Mouse (Mus musculus) kidney, postnatal 14 days (tissue): ENCODE measurements around the gene Olfr1051.
"Not testable (repeated sequence)": the region's sequence is repeated elsewhere in the genome, so short reads cannot be mapped to it uniquely, and the experiment has no call there.

Experiments
- DNase-seq: peaks from one replicate; pipeline ENCODE4 v3.0.0; 2022; ENCODE audit warnings: mixed read lengths

Olfr1051 gene

DNA sequence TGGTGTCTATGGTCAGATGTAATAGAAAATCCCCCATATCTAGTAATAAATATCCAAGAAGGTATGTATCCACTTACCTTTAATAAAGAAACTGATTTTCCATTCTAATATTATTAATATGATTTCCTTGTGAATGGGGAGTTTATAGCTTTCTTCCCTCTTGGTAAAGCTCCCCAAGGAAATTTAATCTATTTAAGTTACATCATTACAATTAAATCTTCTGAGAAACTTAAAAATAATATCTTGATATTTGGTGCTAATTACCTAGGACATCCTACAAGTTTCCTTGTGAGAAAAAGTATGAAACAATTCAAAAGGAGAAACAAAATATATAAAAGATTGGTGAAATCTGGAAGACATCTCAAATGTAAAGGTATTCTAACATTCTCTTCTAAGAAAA is at the start of gene Olfr1051:
Gene Olfr1051 (minus strand): TSS at position 101 of the 400 bp plus-strand sequence.
- not testable (repeated sequence) for DNase-seq

DNA sequence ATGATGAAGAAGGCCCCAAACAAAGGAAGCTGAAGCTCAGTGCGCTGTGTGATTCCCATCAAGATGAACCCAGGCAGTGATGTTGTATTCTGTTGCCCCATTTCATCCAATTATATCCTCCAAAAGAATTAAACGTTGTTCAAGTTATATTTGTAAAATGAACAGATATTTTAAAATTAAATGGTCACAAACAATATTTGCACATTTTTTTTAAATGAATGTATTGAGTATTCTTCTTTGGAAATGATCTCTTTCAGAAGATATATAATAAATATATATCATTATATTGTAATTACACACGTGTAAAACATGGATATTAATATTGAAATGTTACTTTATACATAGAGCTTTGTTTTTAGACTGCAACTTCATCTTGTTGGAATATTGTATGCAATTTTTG is 36.3 kb upstream of the Olfr1051 start, which contains the start of gene Olfr1053:
Gene Olfr1053 (minus strand): TSS at position 101 of the 400 bp plus-strand sequence.
- DNase-seq: no peak

DNA sequence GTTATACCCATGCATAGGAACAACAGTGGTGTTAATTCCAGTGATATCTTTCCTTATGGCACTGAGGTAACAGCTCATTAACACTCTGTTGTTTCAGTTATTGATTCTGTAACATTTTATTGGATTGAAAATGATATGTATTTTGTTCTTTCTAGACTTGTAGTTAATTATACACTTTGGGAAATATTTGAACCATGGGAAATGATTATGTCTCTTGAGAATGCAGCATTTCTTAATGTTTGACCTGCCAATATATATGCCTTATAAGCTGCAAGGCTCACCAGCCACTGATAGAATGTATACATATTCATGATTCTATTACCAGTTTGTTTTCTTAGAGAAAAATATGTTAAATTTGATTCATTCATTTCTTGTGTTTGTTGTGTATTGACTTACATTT is 13.3 kb upstream of the Olfr1051 start, which contains the start of gene Olfr1052:
Gene Olfr1052 (plus strand): TSS at position 301 of the 400 bp plus-strand sequence.
- DNase-seq: no peak

DNA sequence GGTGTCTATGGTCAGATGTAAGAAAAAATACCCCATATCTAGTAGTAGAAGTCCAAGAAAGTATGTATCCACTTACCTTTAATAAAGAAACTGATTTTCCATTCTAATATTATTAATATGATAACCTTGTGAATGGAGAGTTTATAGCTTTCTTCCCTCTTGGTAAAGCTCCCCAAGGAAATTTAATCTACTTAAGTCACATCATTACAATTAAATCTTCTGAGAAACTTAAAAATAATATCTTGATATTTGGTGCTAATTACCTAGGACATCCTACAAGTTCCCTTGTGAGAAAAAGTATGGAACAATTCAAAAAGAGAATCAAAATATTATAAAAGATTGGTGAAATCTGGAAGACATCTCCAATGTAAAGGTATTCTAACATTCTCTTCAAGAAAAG is 20.7 kb downstream of the Olfr1051 start, which contains the start of gene Olfr1049:
Gene Olfr1049 (minus strand): TSS at position 101 of the 400 bp plus-strand sequence.
- DNase-seq: not testable (repeated sequence)

- DNase-seq: no peak
Observed at GRCm38 (mm10) chr2:86240189-86240588, 38.7 kb downstream of the Olfr1051 start, which contains the start of gene Olfr1048. Gene Olfr1048 (minus strand): TSS chr2:86240289.

GRCm38 (mm10) chr2:86231301-86231700 is 47.6 kb downstream of the Olfr1051 start, which contains the start of gene Olfr1047:
Gene Olfr1047 (minus strand): TSS chr2:86231401.
- DNase-seq: no peak
